Mouse (Mus musculus): Measurements from ENCODE around the gene B4galt3.

B4galt3 gene

GRCm38 (mm10) chr1:171269848-171270572, at the start of gene B4galt3:
Gene B4galt3 (plus strand): TSS chr1:171270328.
- peak; percentile 94 for DNase-seq

- peak; percentile 75 for DNase-seq
Observed at GRCm38 (mm10) chr1:171220871-171221270, 49.3 kb upstream of the B4galt3 start.

- no peak for DNase-seq
Observed at GRCm38 (mm10) chr1:171221281-171222193, 48.6 kb upstream of the B4galt3 start.

GRCm38 (mm10) chr1:171222238-171223155, 47.6 kb upstream of the B4galt3 start, which contains the start of gene Tomm40l:
Gene Tomm40l (minus strand): TSS chr1:171222514.
- DNase-seq, result peak; percentile 100

GRCm38 (mm10) chr1:171223168-171223567, 47.0 kb upstream of the B4galt3 start:
- no peak for DNase-seq

GRCm38 (mm10) chr1:171223796-171224195, 46.3 kb upstream of the B4galt3 start:
- DNase-seq, result peak; percentile 61

GRCm38 (mm10) chr1:171224857-171225256, 45.3 kb upstream of the B4galt3 start, which contains the start of gene Apoa2:
Gene Apoa2 (plus strand): TSS chr1:171225054.
- DNase-seq, result no peak

- no peak for DNase-seq
Observed at GRCm38 (mm10) chr1:171226780-171227179, 43.3 kb upstream of the B4galt3 start.

GRCm38 (mm10) chr1:171227879-171228278, 42.2 kb upstream of the B4galt3 start:
- DNase-seq, result no peak

- DNase-seq, result no peak
Observed at GRCm38 (mm10) chr1:171229750-171230149, 40.4 kb upstream of the B4galt3 start.

GRCm38 (mm10) chr1:171230215-171230614, 39.9 kb upstream of the B4galt3 start:
- no peak for DNase-seq

GRCm38 (mm10) chr1:171231844-171232243, 38.3 kb upstream of the B4galt3 start:
- no peak for DNase-seq

GRCm38 (mm10) chr1:171232348-171232747, 37.8 kb upstream of the B4galt3 start:
- DNase-seq, result no peak

- DNase-seq, result no peak
Observed at GRCm38 (mm10) chr1:171232800-171233730, 37.1 kb upstream of the B4galt3 start.

GRCm38 (mm10) chr1:171234126-171234525, 36.0 kb upstream of the B4galt3 start, which contains the start of gene Fcer1g:
Gene Fcer1g (minus strand): TSS chr1:171234365.
- no peak for DNase-seq

GRCm38 (mm10) chr1:171234538-171234937, 35.6 kb upstream of the B4galt3 start:
- no peak for DNase-seq

- no peak for DNase-seq
Observed at GRCm38 (mm10) chr1:171235791-171236190, 34.3 kb upstream of the B4galt3 start.

- no peak for DNase-seq
Observed at GRCm38 (mm10) chr1:171237438-171237837, 32.7 kb upstream of the B4galt3 start.

GRCm38 (mm10) chr1:171238463-171238862, 31.7 kb upstream of the B4galt3 start:
- peak; percentile 53 for DNase-seq

GRCm38 (mm10) chr1:171239992-171240744, 30.0 kb upstream of the B4galt3 start:
- peak; percentile 58 for DNase-seq
